Mouse (Mus musculus) gastrocnemius, adult 2 months (tissue): ENCODE results near the gene Cd3g. TPM values are rescaled to one million over a fixed set of nuclear protein-coding genes. Genes with fewer than 3 reads are reported as not detected.
A peak's percentile ranks its signal among the peaks of the same experiment; 100 is the strongest.

Experiments used
- DNase-seq: peaks from one replicate; pipeline ENCODE4 v3.0.0; 2022
- H3K27ac ChIP-seq: fragments of 200-600 bp; 2 replicates; pipeline ENCODE4 v1.8.1; 2022; ENCODE audit warnings: mild to moderate bottlenecking
- H3K4me3 ChIP-seq: fragments of 200-600 bp; 2 replicates; pipeline ENCODE4 v1.8.1; 2022; ENCODE audit warnings: mild to moderate bottlenecking, moderate library complexity
- CTCF ChIP-seq: fragments of 200-600 bp; IDR thresholded peaks from 2 replicates; pipeline ENCODE4 v1.8.1; 2022; ENCODE audit warnings: antibody characterized with exemption, mild to moderate bottlenecking, moderate library complexity
- intact Hi-C: fragments of 180-260 bp; cut with DNase I; formaldehyde crosslinking; loops from one replicate; pipeline ENCODE4 v1.15.1; 2025
- total RNA-seq, 2 experiments: library from RNA; stranded (reverse); gene quantifications; 2 replicates each; pipeline ENCODE4 v1.2.3; 2021

Gene Cd3g
- total RNA-seq, 2 experiments from 2014 or later: not detected

DNA sequence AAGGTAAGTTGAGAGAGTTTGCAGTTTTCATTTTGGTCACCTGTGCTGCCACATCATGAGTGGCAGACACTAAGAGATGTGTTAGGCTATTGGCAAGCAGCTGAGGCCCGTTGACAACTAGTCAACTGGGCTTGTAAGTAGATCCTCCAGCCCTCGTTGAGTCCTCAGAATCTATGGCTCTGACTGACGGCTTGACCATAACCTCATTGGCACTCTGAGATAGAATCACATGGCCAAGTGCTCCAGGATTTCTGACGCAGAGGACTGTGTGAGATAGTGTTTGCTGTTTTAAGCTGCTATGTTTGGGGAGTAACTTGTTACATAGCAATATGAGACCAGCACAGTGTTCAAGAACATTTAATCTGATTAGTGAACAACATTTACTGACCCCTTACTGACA is 38.5 kb downstream of the Cd3g start:
- intact Hi-C loops: no loop called here
- Histone ChIP-seq H3K4me3 (no peak overlapping the region), H3K27ac (peak overlapping the region; percentile 97)
- DNase-seq: peak; percentile 80
- no peak for TF ChIP-seq CTCF

- intact Hi-C loops: loop anchor here (2.0 to 5.0 kb wide), 2 partner anchors 46 to 81 kb away; partner anchors contain the start of gene Ube4a
- DNase-seq: no peak
- Histone ChIP-seq H3K27ac (peak overlapping the region; percentile 99), H3K4me3 (peak overlapping the region; percentile 99)
- TF ChIP-seq CTCF: peak; percentile 19; the same call in 1 of the 2 replicates
Observed at GRCm38 (mm10) chr9:44921543-44921942, 58.7 kb downstream of the Cd3g start.

- Histone ChIP-seq H3K27ac (peak overlapping the region; percentile 99), H3K4me3 (peak overlapping the region; percentile 99)
- DNase-seq: peak; percentile 59
- no peak for TF ChIP-seq CTCF
- intact Hi-C loops: loop anchor here (2.0 to 5.0 kb wide), 2 partner anchors 46 to 80 kb away; partner anchors contain the start of gene Ube4a
Observed at GRCm38 (mm10) chr9:44921123-44921468, 59.1 kb downstream of the Cd3g start.

GRCm38 (mm10) chr9:44920374-44921122 is 59.7 kb downstream of the Cd3g start, which contains the start of gene Atp5l:
Gene Atp5l, minus strand, starts transcription at chr9:44920742.
- intact Hi-C loops: loop anchor here (2.0 to 5.0 kb wide), 2 partner anchors 47 to 80 kb away; partner anchors contain the start of gene Ube4a
- H3K27ac ChIP-seq: peak within 1 kb of the TSS; percentile 99
- no peak for TF ChIP-seq CTCF
- H3K4me3 ChIP-seq: peak within 1 kb of the TSS; percentile 99
- DNase-seq: peak; percentile 86

DNA sequence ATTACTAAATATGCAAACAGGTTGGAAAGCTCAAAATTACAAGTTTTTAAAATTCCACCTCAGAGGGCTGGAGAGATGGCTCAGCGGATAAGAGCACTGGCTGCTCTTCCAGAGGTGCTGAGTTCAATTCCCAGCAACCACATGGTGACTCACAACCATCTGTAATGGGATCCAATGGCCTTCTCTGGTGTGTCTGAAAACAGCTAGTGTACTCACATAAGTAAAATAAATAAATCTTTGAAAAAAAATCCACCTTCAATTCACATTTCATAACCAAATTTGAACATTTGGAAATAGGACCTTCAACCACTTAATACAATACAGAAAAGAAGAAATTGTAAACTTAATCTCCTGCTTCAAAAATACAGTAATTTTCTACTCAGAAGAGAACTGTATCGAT is 60.6 kb downstream of the Cd3g start:
- no peak for DNase-seq
- Histone ChIP-seq H3K4me3 (peak overlapping the region; percentile 99), H3K27ac (peak overlapping the region; percentile 99)
- intact Hi-C loops: loop anchor here (2.0 to 5.0 kb wide), 3 partner anchors 37 to 79 kb away; partner anchors contain the start of genes Kmt2a and Ube4a
- TF ChIP-seq CTCF: no peak

Other genes with a start within 250 kb of the Cd3g start
- gene Phldb1, start 245.2 kb downstream of the Cd3g start, total RNA-seq: 10 to 100 TPM; 29.3 to 32.1 TPM
- 10 to 100 TPM; 83.0 to 85.3 TPM for gene Arcn1, start 212.6 kb downstream of the Cd3g start, total RNA-seq
- gene Ift46, start 212.5 kb downstream of the Cd3g start, total RNA-seq: 10 to 100 TPM; 27.4 to 28.4 TPM
- gene Tmem25, start 181.1 kb downstream of the Cd3g start, total RNA-seq: 1 to 10 TPM; 4.2 to 7.9 TPM
- under 1 TPM; 0.25 to 0.41 TPM for gene Ttc36, start 177.4 kb downstream of the Cd3g start, total RNA-seq
- gene Kmt2a, start 99.1 kb downstream of the Cd3g start, total RNA-seq: 10 to 100 TPM; 21.5 to 21.7 TPM
- 100 to 1,000 TPM; 668 to 937 TPM for gene Atp5l, start 59.7 kb downstream of the Cd3g start, total RNA-seq
- gene Ube4a, start 14.8 kb downstream of the Cd3g start, total RNA-seq: 10 to 100 TPM; 40.7 to 48.2 TPM
- gene Cd3d, start 1.4 kb upstream of the Cd3g start, total RNA-seq: not detected
- gene Cd3e, start 29.2 kb upstream of the Cd3g start, total RNA-seq: not detected
- gene Mpzl2, start 59.4 kb upstream of the Cd3g start, total RNA-seq: under 1 TPM; 0.31 TPM
- 1 to 10 TPM; 1.7 to 2.0 TPM for gene Mpzl3, start 74.8 kb upstream of the Cd3g start, total RNA-seq
- gene Jaml, start 98.8 kb upstream of the Cd3g start, total RNA-seq: under 1 TPM; 0.64 to 0.66 TPM
- 1 to 10 TPM; 1.9 to 2.0 TPM for gene Scn2b, start 137.4 kb upstream of the Cd3g start, total RNA-seq
- 100 to 1,000 TPM; 201 to 246 TPM for gene Scn4b, start 158.0 kb upstream of the Cd3g start, total RNA-seq
- 1 to 10 TPM in 1 of 2 experiments, under 1 TPM in 1; 0.92 to 2.8 TPM for gene BC049352, start 201.6 kb upstream of the Cd3g start, total RNA-seq
- gene Tmprss4, start 223.7 kb upstream of the Cd3g start, total RNA-seq: not detected